Mouse (Mus musculus) forebrain, postnatal 0 days (tissue): Measurements from ENCODE around the gene Dusp1. TPM values are rescaled to one million over a fixed set of nuclear protein-coding genes. Genes with fewer than 3 reads are reported as not detected.

Experiments
- ATAC-seq: fragments of 200-750 bp; cut with Nextera tagmentation; 2 replicates; pipeline ENCODE4 v1.8.0; 2017; ENCODE audit warnings: mild to moderate bottlenecking, moderate library complexity
- DNase-seq: peaks from one replicate; pipeline ENCODE4 v3.0.0-alpha.2; 2015
- H3K27ac ChIP-seq: fragments of 300-500 bp; sonication (generic); 2 replicates; pipeline ENCODE4 v1.5.1; 2014; ENCODE audit warnings: low read depth, mild to moderate bottlenecking, antibody characterized with exemption, low read length, moderate library complexity, mixed read lengths
- H3K27me3 ChIP-seq: fragments of 300-500 bp; sonication (generic); 2 replicates; pipeline ENCODE4 v1.6.1; 2014; ENCODE audit warnings: mild to moderate bottlenecking, low read length, mixed read lengths; ENCODE audit not compliant: insufficient read depth
- H3K36me3 ChIP-seq: fragments of 300-500 bp; sonication (generic); 2 replicates; pipeline ENCODE4 v1.6.1; 2014; ENCODE audit warnings: mild to moderate bottlenecking, moderate library complexity; ENCODE audit not compliant: insufficient read depth
- H3K4me1 ChIP-seq: fragments of 300-500 bp; sonication (generic); 2 replicates; pipeline ENCODE4 v1.6.1; 2014; ENCODE audit warnings: antibody characterized with exemption; ENCODE audit not compliant: insufficient read depth
- H3K4me2 ChIP-seq: fragments of 300-500 bp; sonication (generic); 2 replicates; pipeline ENCODE4 v1.6.1; 2014; ENCODE audit warnings: low read depth, mild to moderate bottlenecking, moderate library complexity
- H3K4me3 ChIP-seq: fragments of 300-500 bp; sonication (generic); 2 replicates; pipeline ENCODE4 v1.5.1; 2014; ENCODE audit warnings: low read depth, low read length, mixed read lengths
- H3K9ac ChIP-seq: fragments of 300-500 bp; sonication (generic); 2 replicates; pipeline ENCODE4 v1.6.1; 2014; ENCODE audit warnings: mild to moderate bottlenecking
- H3K9me3 ChIP-seq: fragments of 300-500 bp; sonication (generic); 2 replicates; pipeline ENCODE4 v1.6.1; 2016; ENCODE audit warnings: low read length
- CTCF ChIP-seq: sonication (generic); IDR thresholded peaks from 2 replicates; pipeline ENCODE4 v1.5.1; 2016; ENCODE audit warnings: antibody characterized with exemption, control low read depth, low read depth
- WGBS: fragments of 180-500 bp; shearing (Covaris S2); extraction: QIAGEN DNeasy Blood & Tissue Kit; methylation state at CpG from one replicate; pipeline ENCODE4 v1.1.7; 2014; 5-methylcytosine and 5-hydroxymethylcytosine counted together
- polyA plus RNA-seq: library from polyadenylated mRNA; unstranded; fragments of >200 nt; fragmentation: Nextera tagmentation; extraction: Ambion mirVana; gene quantifications from 2 replicates; pipeline ENCODE4 v1.2.1, GENCODE M21; 2015
- total RNA-seq: library from RNA; depleted of rRNA; stranded (reverse); fragments of >200 nt; gene quantifications from 2 replicates; pipeline ENCODE4 v1.2.3, GENCODE M21; 2014

The Dusp1 gene
- total and polyA plus RNA-seq, 2 experiments from 2014 or later: 36.0 to 41.0 TPM

DNA sequence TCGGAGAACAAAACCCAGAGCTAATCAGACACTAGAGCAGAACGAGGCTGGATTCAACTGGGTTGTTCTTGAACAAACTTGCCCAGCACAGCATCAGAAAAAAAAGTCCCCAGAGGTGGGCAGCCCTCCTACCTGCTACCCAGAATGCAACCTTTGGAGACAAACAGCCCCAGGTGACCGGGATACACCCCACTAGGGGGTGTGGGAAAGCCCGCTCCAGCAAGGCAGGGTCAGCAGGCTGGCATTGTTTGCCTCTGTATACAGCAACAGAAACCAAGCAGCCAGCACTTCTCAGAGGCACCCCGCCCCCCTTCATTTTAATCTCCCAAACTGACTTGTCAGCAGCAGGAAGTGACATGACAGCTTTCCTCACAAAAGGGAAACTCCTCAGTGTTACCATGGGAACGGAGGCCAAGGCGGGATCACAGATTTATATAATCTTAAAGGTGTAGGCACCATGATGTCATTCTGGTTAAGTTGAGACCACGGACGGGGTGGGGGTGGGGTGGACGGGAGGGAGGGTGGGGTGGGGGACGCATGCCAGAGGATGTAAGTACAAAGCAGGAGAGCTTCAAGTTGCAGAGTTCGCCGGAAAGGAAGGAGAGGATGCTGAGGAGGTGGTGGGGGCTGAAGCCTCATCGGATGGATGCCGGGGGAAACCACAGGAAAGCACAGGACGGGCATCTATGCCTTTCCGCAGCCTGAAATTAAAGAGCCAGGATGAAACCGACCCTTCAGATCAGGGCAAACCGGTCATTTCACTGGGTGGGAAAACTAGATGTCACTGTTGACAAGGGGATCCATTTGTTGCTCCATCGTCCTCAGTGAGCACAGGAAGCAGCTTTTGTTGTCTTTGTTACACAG, 58.9 kb downstream of the Dusp1 start:
- peak overlapping the region; percentile 52 for H3K4me2 ChIP-seq
- ATAC-seq (peak; percentile 84), DNase-seq (peak; percentile 89)
- H3K4me1 ChIP-seq: peaks cover 34% of the 10 kb centered on the region
- TF ChIP-seq CTCF: 0 out of 2 replicates have a peak, but pooled peaks have one; percentile 8
- no peaks in the 10 kb centered on the region for H3K27me3 ChIP-seq
- 1% methylated on average over 20 of the region's 20 CpGs for WGBS
- no peaks in the 10 kb centered on the region for H3K9me3 ChIP-seq
- no peaks in the 10 kb centered on the region for H3K36me3 ChIP-seq
- peak overlapping the region; percentile 57 for H3K9ac ChIP-seq
- peak overlapping the region; percentile 93 for H3K27ac ChIP-seq
- peak overlapping the region; percentile 40 for H3K4me3 ChIP-seq

DNA sequence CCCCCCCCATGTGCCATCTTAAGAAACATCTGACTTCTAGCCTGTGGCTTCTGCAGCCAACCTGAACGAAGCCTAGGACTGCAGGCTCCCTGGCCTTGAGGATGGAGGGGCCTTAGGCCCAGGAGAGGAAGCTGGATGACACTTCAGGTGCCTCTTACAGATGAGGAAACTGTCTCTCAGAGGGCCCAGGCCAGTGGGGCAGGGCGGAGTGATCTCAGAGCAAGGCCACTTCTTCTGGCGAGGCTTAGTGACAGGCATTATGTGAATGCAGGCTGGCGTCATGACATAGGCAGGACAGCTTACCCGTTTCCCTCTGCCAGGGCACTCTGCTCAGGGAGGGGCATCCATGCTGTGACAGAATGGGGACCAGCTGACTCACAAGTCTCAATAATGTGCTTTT, 60.1 kb downstream of the Dusp1 start:
- Histone ChIP-seq H3K9ac (no peak overlapping the region), H3K36me3 (no peaks in the 10 kb centered on the region), H3K4me1 (peaks cover 32% of the 10 kb centered on the region), H3K4me3 (no peak overlapping the region), H3K4me2 (no peak overlapping the region), H3K27ac (no peak overlapping the region), H3K9me3 (no peaks in the 10 kb centered on the region), H3K27me3 (no peaks in the 10 kb centered on the region)
- TF ChIP-seq CTCF: no peak
- DNase-seq (no peak), ATAC-seq (no peak)
- 80% methylated on average over 5 of the region's 5 CpGs for WGBS

DNA sequence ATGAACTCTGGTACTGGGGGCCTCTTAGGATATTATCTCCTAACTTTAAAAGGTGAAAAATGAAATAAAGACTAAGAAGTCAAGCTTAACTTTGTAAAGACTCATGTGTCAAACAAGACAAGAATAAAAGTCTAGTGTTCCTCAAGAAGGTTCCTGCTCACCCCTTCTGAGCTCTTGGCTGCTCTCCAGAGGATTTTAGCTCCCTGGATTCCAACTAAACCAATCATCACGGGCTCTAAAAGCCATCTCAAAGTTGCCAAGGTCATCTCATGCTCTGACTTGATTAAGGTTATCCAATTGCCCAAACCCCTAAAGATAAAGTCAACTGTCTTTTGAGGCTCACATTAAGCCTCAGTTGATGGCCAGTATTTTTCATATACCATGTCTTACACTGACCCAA, 63.3 kb downstream of the Dusp1 start:
- no peaks in the 10 kb centered on the region for H3K27me3 ChIP-seq
- no peaks in the 10 kb centered on the region for H3K9me3 ChIP-seq
- H3K4me2 ChIP-seq: no peak overlapping the region
- no peak overlapping the region for H3K27ac ChIP-seq
- DNase-seq (no peak), ATAC-seq (no peak)
- H3K4me3 ChIP-seq: no peak overlapping the region
- no peaks in the 10 kb centered on the region for H3K36me3 ChIP-seq
- TF ChIP-seq CTCF: no peak
- WGBS: 42% methylated on average over 1 of the region's 1 CpGs
- H3K4me1 ChIP-seq: peaks cover 8% of the 10 kb centered on the region
- H3K9ac ChIP-seq: no peak overlapping the region

DNA sequence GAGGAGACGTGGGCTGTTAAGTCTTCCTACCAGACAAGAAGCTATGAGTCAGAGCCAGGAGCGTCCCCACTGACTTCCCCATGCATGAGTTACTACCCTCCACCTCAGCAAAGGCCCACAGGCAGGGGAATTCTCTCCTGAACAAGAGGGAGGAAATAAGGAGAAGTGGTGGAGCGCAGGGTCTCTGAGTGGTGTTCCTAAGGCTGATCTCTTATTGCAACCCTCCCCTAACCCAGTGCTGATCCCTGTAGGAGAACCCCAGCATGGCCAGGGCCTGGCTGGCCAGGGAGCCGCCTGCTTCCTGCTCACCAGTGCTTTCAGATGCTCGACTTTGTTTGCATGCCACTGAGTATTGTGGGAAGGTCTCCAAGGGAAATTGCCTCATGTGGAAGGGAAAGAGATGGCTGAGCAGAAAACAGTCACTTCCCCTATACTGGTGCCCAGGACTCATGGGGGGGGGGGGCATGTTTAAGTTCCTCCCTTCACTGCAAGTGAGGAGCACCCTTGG, 64.5 kb downstream of the Dusp1 start:
- Histone ChIP-seq H3K4me3 (no peak overlapping the region), H3K9ac (no peak overlapping the region), H3K36me3 (no peaks in the 10 kb centered on the region), H3K9me3 (no peaks in the 10 kb centered on the region), H3K27me3 (no peaks in the 10 kb centered on the region), H3K4me1 (peaks cover 2% of the 10 kb centered on the region; the same call in 1 of the 2 replicates), H3K27ac (no peak overlapping the region), H3K4me2 (no peak overlapping the region)
- WGBS: 60% methylated on average over 5 of the region's 5 CpGs
- DNase-seq: no peak
- ATAC-seq: no peak
- no peak for TF ChIP-seq CTCF

GRCm38 (mm10) chr17:26494642-26495468, 67.1 kb downstream of the Dusp1 start:
- H3K4me2 ChIP-seq: no peak overlapping the region
- 87% methylated on average over 4 of the region's 4 CpGs for WGBS
- no peak for DNase-seq

GRCm38 (mm10) chr17:26492246-26492645, 69.7 kb downstream of the Dusp1 start:
- no peaks in the 10 kb centered on the region for H3K27me3 ChIP-seq
- ATAC-seq (no peak), DNase-seq (no peak)
- no peaks in the 10 kb centered on the region for H3K9me3 ChIP-seq
- no peak overlapping the region for H3K4me2 ChIP-seq
- H3K4me3 ChIP-seq: no peak overlapping the region
- WGBS: 90% methylated on average over 3 of the region's 3 CpGs
- H3K36me3 ChIP-seq: no peaks in the 10 kb centered on the region
- no peaks in the 10 kb centered on the region for H3K4me1 ChIP-seq
- no peak for TF ChIP-seq CTCF
- no peak overlapping the region for H3K9ac ChIP-seq
- H3K27ac ChIP-seq: no peak overlapping the region

More at GRCm38 (mm10) chr17:26494642-26495468, 67.1 kb downstream of the Dusp1 start:
- ATAC-seq: no peak
- Histone ChIP-seq H3K27ac (no peak overlapping the region), H3K27me3 (no peaks in the 10 kb centered on the region), H3K9ac (no peak overlapping the region), H3K4me1 (no peaks in the 10 kb centered on the region), H3K36me3 (no peaks in the 10 kb centered on the region), H3K4me3 (no peak overlapping the region), H3K9me3 (no peaks in the 10 kb centered on the region)
- TF ChIP-seq CTCF: no peak
